Mouse (Mus musculus) olfactory bulb, adult 2 months (tissue): ENCODE results near the gene Ankrd33.

Experiments used
- CTCF ChIP-seq: fragments of 200-500 bp; IDR thresholded peaks from 2 replicates; pipeline ENCODE4 v1.5.1; 2012; ENCODE audit warnings: low read depth, mild to moderate bottlenecking, low read length, moderate library complexity; ENCODE audit not compliant: insufficient read depth
- POLR2A ChIP-seq: fragments of 200-500 bp; IDR thresholded peaks from 2 replicates; pipeline ENCODE4 v1.6.1; 2012; ENCODE audit warnings: mild to moderate bottlenecking, low read depth, low read length, moderate library complexity; ENCODE audit not compliant: insufficient read depth

- TF ChIP-seq CTCF (peak; percentile 66; the same call in 1 of the 2 replicates), POLR2A (no peak)
Observed at GRCm38 (mm10) chr15:101105496-101105994, 10.0 kb upstream of the Ankrd33 start.
